Comparison of ENCODE assay signal across 8 mouse cellular contexts in genomic region chr11:94629199-94629883, GRCm38 (mm10). TPM values are rescaled to one million over a fixed set of nuclear protein-coding genes. Genes with fewer than 3 reads are reported as not detected.
DNase-seq lines count a peak whose midpoint lies in the region; ATAC-seq lines count a peak whose summit lies in the region.

TSS of gene Lrrc59 (plus strand) at chr11:94629767.

- peaks cover 15% of the 10 kb centered on the region for H3K4me1 ChIP-seq in hindbrain, embryonic 15.5 days (replicated peaks)

- peak within 1 kb of the TSS; percentile 83 for H3K4me2 ChIP-seq in hindbrain, embryonic 15.5 days

- peak within 1 kb of the TSS; percentile 88 for H3K4me3 ChIP-seq in hindbrain, embryonic 15.5 days

- H3K36me3 ChIP-seq in hindbrain, embryonic 15.5 days: peaks cover 24% of the 10 kb centered on the region

- peak within 1 kb of the TSS; percentile 65 for H3K27ac ChIP-seq in hindbrain, embryonic 15.5 days (replicated peaks)

- DNase-seq in R1 (ENCODE audit: low read depth, low spot score): peak; percentile 89
- peak; percentile 94 to 96 for DNase-seq in cerebellum, postnatal 25 days
- peak; percentile 95 to 96 for DNase-seq in frontal cortex, postnatal 36 days (ENCODE audit: low spot score in 2 of 2)
- peak; percentile 91 for DNase-seq in left cerebral cortex, adult 11 months (ENCODE audit: low spot score)
- DNase-seq in lung, postnatal 4 days: peak; percentile 96 to 98
- peak; percentile 85 for DNase-seq in retina, postnatal 7 days (ENCODE audit: low read depth, low spot score)
- peak; percentile 96 for DNase-seq in urinary bladder, adult 2 months (ENCODE audit: low spot score)

- ATAC-seq in hindbrain, embryonic 15.5 days (ENCODE audit: low FRiP score, low read depth): peak; percentile 99

- H3K9me3 ChIP-seq in hindbrain, embryonic 15.5 days: no peaks in the 10 kb centered on the region

- peak within 1 kb of the TSS; percentile 88 for H3K9ac ChIP-seq in hindbrain, embryonic 15.5 days

- no peaks in the 10 kb centered on the region for H3K27me3 ChIP-seq in hindbrain, embryonic 15.5 days

- 9% methylated on average over 32 of the region's 41 CpGs for WGBS in hindbrain, embryonic 15.5 days

RNA-seq across cellular contexts. Expression of gene Lrrc59, which starts in this region (rescaled TPM):
- 160 and 164 TPM in 2 replicates for polyA plus RNA-seq in hindbrain, embryonic 15.5 days (2015; fragmentation: Nextera tagmentation; extraction: Ambion mirVana)
- 62.8 and 64.7 TPM in 2 replicates for polyA plus RNA-seq in urinary bladder, adult 2 months (2012; rRNA removed)

Comparison
In these comparisons a context has a peak if more than half of its experiments do, and no peak if none do; other contexts are left out.
1. Peak in every context shown above with its lines: DNase-seq, ATAC-seq, H3K4me3 ChIP-seq and H3K27ac ChIP-seq.